Comparison of ENCODE assay signal across 14 mouse cellular contexts in the genomic region with DNA sequence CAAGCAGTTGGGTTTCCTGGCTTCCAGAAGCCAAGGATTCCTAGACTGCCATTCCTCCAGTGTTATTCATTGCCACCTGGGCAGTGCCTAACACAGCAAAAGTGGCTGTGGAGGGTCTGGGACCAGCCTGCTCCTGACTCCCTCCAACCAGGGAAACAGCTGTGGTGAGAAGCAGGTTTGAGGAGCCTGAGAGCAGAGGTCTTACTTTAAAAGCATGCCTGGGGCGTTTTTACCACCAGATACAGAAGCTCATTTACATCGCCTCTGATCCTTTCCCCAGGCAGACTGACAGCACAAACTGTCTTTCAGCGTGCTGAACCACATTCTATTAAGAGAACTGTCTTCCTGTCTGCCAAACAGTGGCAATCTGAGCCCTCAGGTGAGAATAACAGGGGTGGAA.
DNase-seq lines count a peak whose midpoint lies in the region; ATAC-seq and TF ChIP-seq lines count a peak whose summit lies in the region.
"Had no signal": no experiment of that assay in that cellular context is flagged by ENCODE, and none has a peak within 500 bp of the region (broad histone marks: within the 10 kb centered on the region; RNA-seq: fewer than 3 reads in every experiment).

No protein-coding gene starts in this region.

- no peak for TF ChIP-seq EP300 in lung, postnatal 0 days (IDR thresholded peaks at IDR 0.05)

- peak; percentile 83 for DNase-seq in heart, adult 11 months
- no peak for DNase-seq in heart, postnatal 14 days
- DNase-seq in thymus, postnatal 14 days = peak; percentile 24
- no peak for DNase-seq in thymus, adult 18-20 months
- DNase-seq in gastrocnemius, postnatal 36 days = no peak
- no peak for DNase-seq in lung, postnatal 0 days (ENCODE audit: low spot score)
- no peak for DNase-seq in urinary bladder, postnatal 14 days (ENCODE audit: low spot score)
- DNase-seq: B cell, adult 2 months; cerebellum, adult 11-12 months; heart, adult 2 months; kidney, adult 8-10 months had no signal

- no peaks in the 10 kb centered on the region for H3K9me3 ChIP-seq in limb, embryonic 12.5 days
- no peaks in the 10 kb centered on the region for H3K9me3 ChIP-seq in lung, postnatal 0 days (ENCODE audit: low read length)
- H3K9me3 ChIP-seq: stomach, embryonic 15.5 days had no signal

- 26% methylated on average over 3 of the region's 3 CpGs for WGBS in limb, embryonic 12.5 days
- WGBS in lung, postnatal 0 days = 51% methylated on average over 3 of the region's 3 CpGs

- H3K27me3 ChIP-seq in limb, embryonic 12.5 days = no peaks in the 10 kb centered on the region
- no peaks in the 10 kb centered on the region for H3K27me3 ChIP-seq in lung, postnatal 0 days (replicated peaks; ENCODE audit: insufficient read depth, low read length)
- H3K27me3 ChIP-seq: stomach, embryonic 15.5 days had no signal

- 0 out of 2 replicates have a peak overlapping the region, but pooled peaks have one; percentile 56 for H3K27ac ChIP-seq in limb, embryonic 12.5 days
- no peak overlapping the region for H3K27ac ChIP-seq in lung, postnatal 0 days (ENCODE audit: low read length)
- H3K27ac ChIP-seq: heart, adult 2 months; macrophage; stomach, embryonic 15.5 days had no signal

- no peak overlapping the region for H3K4me3 ChIP-seq in limb, embryonic 12.5 days (replicated peaks)
- H3K4me3 ChIP-seq in lung, postnatal 0 days (ENCODE audit: low read depth, low read length) = no peak overlapping the region
- H3K4me3 ChIP-seq: heart, adult 2 months; stomach, embryonic 15.5 days had no signal

- H3K4me1 ChIP-seq in limb, embryonic 12.5 days (replicated peaks) = peaks cover 13% of the 10 kb centered on the region
- peaks cover 4% of the 10 kb centered on the region; the same call in 1 of the 2 replicates for H3K4me1 ChIP-seq in lung, postnatal 0 days (ENCODE audit: insufficient read depth, low read depth, low read length)
- H3K4me1 ChIP-seq: stomach, embryonic 15.5 days had no signal

- ATAC-seq in limb, embryonic 12.5 days (ENCODE audit: insufficient number of reproducible peaks, insufficient read depth, low FRiP score, low TSS enrichment, low read depth) = no peak
- no peak for ATAC-seq in lung, postnatal 0 days

- H3K9ac ChIP-seq in limb, embryonic 12.5 days (replicated peaks) = no peak overlapping the region
- no peak overlapping the region for H3K9ac ChIP-seq in lung, postnatal 0 days (replicated peaks; ENCODE audit: low read depth)
- H3K9ac ChIP-seq: stomach, embryonic 15.5 days had no signal

- H3K4me2 ChIP-seq in limb, embryonic 12.5 days = no peak overlapping the region
- no peak overlapping the region for H3K4me2 ChIP-seq in lung, postnatal 0 days (replicated peaks; ENCODE audit: low read depth, low read length)
- H3K4me2 ChIP-seq: stomach, embryonic 15.5 days had no signal

- H3K36me3 ChIP-seq in limb, embryonic 12.5 days = peaks cover 9% of the 10 kb centered on the region; the same call in 1 of the 2 replicates
- no peaks in the 10 kb centered on the region; the same call in 1 of the 2 replicates for H3K36me3 ChIP-seq in lung, postnatal 0 days (ENCODE audit: insufficient read depth, low read length)
- H3K36me3 ChIP-seq: stomach, embryonic 15.5 days had no signal

- intact Hi-C loops in heart, postnatal 14 days (cut with DNase I) = no loop called here
- intact Hi-C loops in gastrocnemius, postnatal 36 days (cut with DNase I) = no loop called here

- TF ChIP-seq CTCF in lung, postnatal 0 days (IDR thresholded peaks at IDR 0.05) = no peak

Comparison
In these comparisons a context has a peak if more than half of its experiments do, and no peak if none do; other contexts are left out.
1. DNase-seq: peak in heart, adult 11 months (single experiment) and thymus, postnatal 14 days (single experiment); none in heart, postnatal 14 days (0 of 2), thymus, adult 18-20 months (0 of 2), gastrocnemius, postnatal 36 days (0 of 2), lung, postnatal 0 days (single experiment) and urinary bladder, postnatal 14 days (single experiment).